Mouse (Mus musculus) limb, embryonic 10.5 days (tissue): ENCODE measurements around the gene Vmn1r88. TPM values are rescaled to one million over a fixed set of nuclear protein-coding genes. Genes with fewer than 3 reads are reported as not detected.
"Not testable (repeated sequence)": the region's sequence is repeated elsewhere in the genome, so short reads cannot be mapped to it uniquely, and the experiment has no call there.

ENCODE experiments used
- DNase-seq: peaks from one replicate; pipeline ENCODE4 v3.0.0-alpha.2; 2017; ENCODE audit warnings: low spot score
- H3K27ac ChIP-seq: fragments of 300-500 bp; sonication (generic); 2 replicates; pipeline ENCODE4 v1.5.1; 2016; ENCODE audit warnings: mild to moderate bottlenecking
- H3K27me3 ChIP-seq: fragments of 300-500 bp; sonication (generic); 2 replicates; pipeline ENCODE4 v1.6.1; 2016; ENCODE audit warnings: low read depth, mild to moderate bottlenecking; ENCODE audit not compliant: poor library complexity, severe bottlenecking
- H3K36me3 ChIP-seq: fragments of 300-500 bp; sonication (generic); 2 replicates; pipeline ENCODE4 v1.6.1; 2016; ENCODE audit warnings: mild to moderate bottlenecking, moderate library complexity
- H3K4me1 ChIP-seq: fragments of 300-500 bp; sonication (generic); 2 replicates; pipeline ENCODE4 v1.6.1; 2016
- H3K4me3 ChIP-seq: fragments of 300-500 bp; sonication (generic); 2 replicates; pipeline ENCODE4 v1.5.1; 2016; ENCODE audit warnings: mild to moderate bottlenecking, moderate library complexity
- H3K9me3 ChIP-seq: fragments of 300-500 bp; sonication (generic); replicated peaks from 2 replicates; pipeline ENCODE4 v1.6.1; 2016; ENCODE audit warnings: mild to moderate bottlenecking
- WGBS: fragments of 180-500 bp; shearing (Covaris S2); methylation state at CpG from one replicate; pipeline ENCODE4 v1.1.7; 2016; 5-methylcytosine and 5-hydroxymethylcytosine counted together
- polyA plus RNA-seq: library from polyadenylated mRNA; unstranded; fragments of >200 nt; fragmentation: Nextera tagmentation; extraction: Ambion mirVana; gene quantifications from 2 replicates; pipeline ENCODE4 v1.2.1, GENCODE M21; 2016

Vmn1r88 gene
- polyA plus RNA-seq = not detected in 2 replicates

DNA sequence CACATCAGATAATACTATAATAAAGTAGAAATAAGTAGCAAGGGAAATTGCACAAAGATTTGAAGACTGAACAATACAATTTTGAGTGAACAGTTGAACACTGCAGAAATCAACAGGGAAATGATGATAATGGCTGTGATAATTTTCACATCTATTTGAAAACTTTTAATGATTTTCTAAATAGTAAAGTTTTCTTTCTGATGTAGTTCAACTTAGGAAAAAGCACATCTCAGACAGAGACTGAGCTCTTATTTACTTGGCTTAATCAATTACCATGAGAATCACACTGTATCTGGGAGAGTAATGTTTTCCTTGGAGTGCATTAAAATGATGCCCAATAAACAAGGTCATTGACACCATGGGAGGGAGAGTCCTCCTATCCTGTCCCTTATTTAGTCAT is at the start of gene Vmn1r88:
Gene Vmn1r88, plus strand, starts transcription at position 301 of the 400 bp plus-strand sequence.
- Histone ChIP-seq H3K27ac (no peak within 1 kb of the TSS), H3K27me3 (no peaks in the 10 kb centered on the region), H3K9me3 (no peaks in the 10 kb centered on the region), H3K36me3 (no peaks in the 10 kb centered on the region), H3K4me1 (no peaks in the 10 kb centered on the region), H3K4me3 (no peak within 1 kb of the TSS)
- DNase-seq = no peak

DNA sequence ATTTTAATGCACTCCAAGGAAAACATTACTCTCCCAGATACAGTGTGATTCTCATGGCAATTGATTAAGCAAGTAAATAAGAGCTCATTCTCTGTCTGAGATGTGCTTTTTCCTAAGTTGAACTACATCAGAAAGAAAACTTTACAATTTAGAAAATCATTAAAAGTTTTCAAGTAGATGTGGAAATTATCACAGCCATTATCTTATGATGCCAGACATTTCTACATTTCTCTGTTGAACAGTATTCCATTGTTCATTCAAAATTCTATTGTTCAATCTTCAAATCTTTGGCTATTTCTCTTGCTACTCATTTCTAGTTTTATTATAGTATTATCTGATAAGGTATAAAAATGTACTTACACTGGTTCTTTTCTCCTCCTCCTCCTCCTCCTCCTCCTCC is 39.6 kb upstream of the Vmn1r88 start, which contains the start of gene Vmn1r86:
Gene Vmn1r86, minus strand, starts transcription at position 101 of the 400 bp plus-strand sequence.
- DNase-seq = no peak
- no peak within 1 kb of the TSS for H3K27ac ChIP-seq
- no peak within 1 kb of the TSS for H3K4me3 ChIP-seq
- no peaks in the 10 kb centered on the region for H3K4me1 ChIP-seq
- H3K27me3 ChIP-seq = no peaks in the 10 kb centered on the region
- no peaks in the 10 kb centered on the region for H3K36me3 ChIP-seq
- no peaks in the 10 kb centered on the region for H3K9me3 ChIP-seq

- not testable (repeated sequence) for H3K9me3 ChIP-seq, DNase-seq, H3K27me3 ChIP-seq, H3K27ac ChIP-seq, H3K4me1 ChIP-seq, H3K36me3 ChIP-seq
- peak overlapping the region; percentile 33 for H3K4me3 ChIP-seq
- WGBS = under 1% methylated on average over 27 of the region's 34 CpGs
Measured at GRCm38 (mm10) chr7:13123554-13124153, 35.7 kb upstream of the Vmn1r88 start.

GRCm38 (mm10) chr7:13131856-13132255 is 27.5 kb upstream of the Vmn1r88 start:
- Histone ChIP-seq H3K27ac (no peak overlapping the region), H3K4me3 (no peak overlapping the region), H3K9me3 (no peaks in the 10 kb centered on the region), H3K27me3 (no peaks in the 10 kb centered on the region), H3K36me3 (no peaks in the 10 kb centered on the region), H3K4me1 (no peaks in the 10 kb centered on the region)
- 93% methylated on average over 2 of the region's 2 CpGs for WGBS
- no peak for DNase-seq

- no peak overlapping the region for H3K27ac ChIP-seq
- H3K27me3 ChIP-seq = no peaks in the 10 kb centered on the region
- H3K4me3 ChIP-seq = no peak overlapping the region
- H3K4me1 ChIP-seq = no peaks in the 10 kb centered on the region
- no peaks in the 10 kb centered on the region for H3K9me3 ChIP-seq
- no peaks in the 10 kb centered on the region for H3K36me3 ChIP-seq
- DNase-seq = no peak
Measured at GRCm38 (mm10) chr7:13137340-13137739, 22.0 kb upstream of the Vmn1r88 start.

DNA sequence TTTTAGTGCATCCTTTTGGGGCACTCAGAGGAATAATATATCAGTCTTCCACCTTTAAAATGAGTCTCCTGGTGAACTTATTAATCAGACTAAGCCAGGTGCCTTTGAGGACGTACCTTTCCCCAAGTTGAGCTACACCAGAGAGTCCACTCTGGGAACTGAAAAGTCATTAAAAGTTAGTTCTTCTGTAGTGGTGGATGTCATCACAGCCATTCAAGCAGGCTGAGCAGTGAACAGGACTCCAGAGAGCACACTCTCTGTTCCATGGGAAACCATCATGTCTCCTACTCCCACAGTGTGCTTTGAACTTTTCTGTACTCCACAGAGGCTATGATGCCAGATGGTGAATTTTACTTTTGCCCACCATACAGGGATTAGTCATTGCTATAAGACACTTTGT is 19.3 kb upstream of the Vmn1r88 start, which contains the start of gene Vmn1r87:
Gene Vmn1r87, minus strand, starts transcription at position 101 of the 400 bp plus-strand sequence.
- H3K4me3 ChIP-seq = no peak within 1 kb of the TSS
- no peaks in the 10 kb centered on the region for H3K4me1 ChIP-seq
- DNase-seq = no peak
- no peaks in the 10 kb centered on the region for H3K27me3 ChIP-seq
- no peak within 1 kb of the TSS for H3K27ac ChIP-seq
- H3K9me3 ChIP-seq = no peaks in the 10 kb centered on the region
- H3K36me3 ChIP-seq = no peaks in the 10 kb centered on the region
- 78% methylated on average over 1 of the region's 1 CpGs for WGBS

DNA sequence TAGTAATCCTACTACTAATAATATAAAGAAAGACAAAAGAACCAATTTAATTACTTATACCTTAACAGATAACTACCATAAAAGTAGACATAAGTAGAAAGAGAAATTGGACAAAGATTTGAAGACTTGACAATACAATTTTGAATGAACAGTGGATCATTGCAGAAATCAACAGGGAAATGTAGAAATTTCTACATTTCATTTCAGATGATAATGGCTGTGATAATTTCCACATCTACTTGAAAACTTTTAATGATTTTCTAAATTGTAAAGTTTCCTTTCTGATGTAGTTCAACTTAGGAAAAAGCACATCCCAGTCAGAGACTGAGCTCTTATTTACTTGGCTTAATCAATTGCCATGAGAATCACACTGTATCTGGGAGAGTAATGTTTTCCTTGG is 53.4 kb downstream of the Vmn1r88 start, which contains the start of gene Vmn1r89:
Gene Vmn1r89, plus strand, starts transcription at position 301 of the 400 bp plus-strand sequence.
- Histone ChIP-seq H3K27ac (no peak within 1 kb of the TSS), H3K4me3 (no peak within 1 kb of the TSS), H3K4me1 (no peaks in the 10 kb centered on the region), H3K27me3 (no peaks in the 10 kb centered on the region), H3K36me3 (no peaks in the 10 kb centered on the region), H3K9me3 (no peaks in the 10 kb centered on the region)
- no peak for DNase-seq

Other genes starting within 250 kb of the Vmn1r88 start
- 1,082 and 1,228 TPM in 2 replicates for gene Rps5, start 237.3 kb upstream of the Vmn1r88 start, polyA plus RNA-seq
- 0.66 and 0.94 TPM in 2 replicates for gene Rnf225, start 232.2 kb upstream of the Vmn1r88 start, polyA plus RNA-seq
- 8.4 and 12.0 TPM in 2 replicates for gene Zfp324, start 193.7 kb upstream of the Vmn1r88 start, polyA plus RNA-seq
- 14.0 and 14.9 TPM in 2 replicates for gene Zfp446, start 181.7 kb upstream of the Vmn1r88 start, polyA plus RNA-seq
- not detected in 2 replicates for gene Slc27a5, start 161.4 kb upstream of the Vmn1r88 start, polyA plus RNA-seq
- gene Trim28, start 160.5 kb upstream of the Vmn1r88 start, polyA plus RNA-seq = 561 and 585 TPM in 2 replicates
- gene Zbtb45, start 149.5 kb upstream of the Vmn1r88 start, polyA plus RNA-seq = 29.1 and 31.8 TPM in 2 replicates
- 79.6 and 84.2 TPM in 2 replicates for gene Chmp2a, start 124.8 kb upstream of the Vmn1r88 start, polyA plus RNA-seq
- gene Ube2m, start 121.3 kb upstream of the Vmn1r88 start, polyA plus RNA-seq = 182 and 208 TPM in 2 replicates
- gene Mzf1, start 104.8 kb upstream of the Vmn1r88 start, polyA plus RNA-seq = 3.3 and 4.4 TPM in 2 replicates
- not detected in 2 replicates for gene Vmn1r85, start 64.4 kb upstream of the Vmn1r88 start, polyA plus RNA-seq
- not detected in 2 replicates for gene Vmn1r86, start 39.7 kb upstream of the Vmn1r88 start, polyA plus RNA-seq
- not detected in 2 replicates for gene Vmn1r87, start 19.4 kb upstream of the Vmn1r88 start, polyA plus RNA-seq
- not detected in 2 replicates for gene Vmn1r89, start 53.5 kb downstream of the Vmn1r88 start, polyA plus RNA-seq
- gene Lig1, start 117.7 kb downstream of the Vmn1r88 start, polyA plus RNA-seq = 163 and 169 TPM in 2 replicates
- gene Zswim9, start 119.2 kb downstream of the Vmn1r88 start, polyA plus RNA-seq = 10.0 and 11.4 TPM in 2 replicates
- gene Pla2g4c, start 165.1 kb downstream of the Vmn1r88 start, polyA plus RNA-seq = 1.9 TPM in 2 replicates
- gene Cabp5, start 238.6 kb downstream of the Vmn1r88 start, polyA plus RNA-seq = 0.15 TPM in 1 of 2 replicates, not detected in the other